Mouse (Mus musculus) ZHBTc4 (cell line): ENCODE measurements at regions not wholly inside any gene's neighbourhood (a gene's known extent, or its start where the extent isn't known, plus 50 kb on each side); places are given as distances from the start of the nearest gene placed in this dataset.
"Not testable (repeated sequence)": the region's sequence is repeated elsewhere in the genome, so short reads cannot be mapped to it uniquely, and the experiment has no call there.

ENCODE experiments used
- DNase-seq: peaks from one replicate; pipeline ENCODE4 v3.0.0-alpha.2; 2011; ENCODE audit warnings: low read depth, low spot score

DNA sequence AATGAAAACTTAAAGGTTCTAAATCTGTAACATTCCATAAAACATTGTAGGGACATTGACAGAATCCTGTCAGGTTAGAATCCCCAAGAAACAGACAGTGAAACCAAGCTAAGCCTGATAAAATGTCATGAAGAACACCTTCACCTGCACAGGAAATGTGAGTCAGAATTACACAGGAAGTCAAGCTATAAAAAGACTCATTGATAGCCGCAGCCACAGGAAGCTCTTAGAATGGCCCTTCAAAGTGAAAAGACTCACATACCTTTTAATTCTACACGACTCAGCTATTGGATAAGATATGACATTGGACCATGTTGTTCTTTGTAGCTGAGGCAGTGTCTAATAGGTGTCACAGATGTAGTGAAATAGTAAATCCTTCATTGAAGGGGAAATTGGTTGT, 55.3 kb downstream of the Spin2c start:
- no peak for DNase-seq

DNA sequence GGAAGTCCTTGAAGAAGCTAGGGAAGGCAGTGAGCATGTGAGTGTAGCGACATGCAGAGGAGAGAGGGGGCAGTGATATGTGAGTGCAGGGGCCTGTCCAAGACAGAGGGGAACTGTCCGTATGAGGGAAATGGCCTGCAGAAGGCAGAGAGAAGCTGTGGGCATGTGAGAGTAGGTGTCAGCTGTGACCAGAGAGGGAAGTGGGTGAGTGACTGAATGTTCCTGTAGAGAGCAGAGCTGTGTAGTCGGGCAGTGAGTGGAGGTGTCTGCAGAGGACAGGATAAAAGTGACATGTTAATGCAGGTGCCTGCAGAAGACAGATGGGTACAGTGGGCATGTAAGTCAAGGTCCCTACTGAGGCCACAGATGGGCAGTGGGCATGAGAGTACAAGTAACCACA, 84.4 kb downstream of the Samt1 start:
- no peak for DNase-seq

DNA sequence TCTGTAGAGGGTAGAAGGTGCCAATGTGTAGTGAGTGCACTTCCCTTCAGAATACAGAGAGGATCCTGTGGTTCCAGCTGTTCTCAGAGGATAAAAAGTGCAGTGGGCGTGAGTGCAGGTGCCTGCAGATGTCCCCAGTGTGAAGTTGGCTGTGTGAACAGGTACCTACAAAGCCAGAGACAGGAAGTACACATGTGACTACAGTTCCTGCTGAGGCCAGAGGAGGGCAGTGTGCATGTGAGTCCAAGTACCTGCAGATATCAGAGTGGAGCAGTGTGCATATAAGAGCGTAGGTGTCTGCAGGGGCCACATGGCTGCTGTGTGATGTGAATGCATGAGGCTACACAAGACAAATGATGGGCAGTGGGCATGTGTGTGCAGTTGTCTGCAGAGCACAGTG, 79.9 kb downstream of the Samt1 start:
- DNase-seq, result peak; percentile 18

DNA sequence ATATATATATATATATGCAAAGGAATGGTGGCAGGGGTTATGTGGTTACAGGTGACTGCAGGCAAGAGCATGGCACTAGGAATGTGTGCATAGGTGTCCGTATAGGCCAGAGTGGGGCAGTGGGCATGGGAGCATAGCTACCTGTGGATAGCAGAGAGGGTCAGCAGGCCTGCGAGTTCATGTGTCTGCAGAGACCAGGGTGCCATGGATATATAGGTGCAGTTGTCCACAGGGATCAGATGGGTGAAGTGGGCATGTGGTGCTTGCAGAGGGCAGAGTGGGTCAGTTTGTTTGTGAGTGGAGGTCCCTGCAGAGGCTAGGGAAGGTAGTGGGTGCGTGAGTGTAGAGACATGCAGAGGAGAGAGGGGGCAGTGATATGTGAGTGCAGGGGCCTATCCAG, 76.3 kb downstream of the Samt1 start:
- no peak for DNase-seq

DNA sequence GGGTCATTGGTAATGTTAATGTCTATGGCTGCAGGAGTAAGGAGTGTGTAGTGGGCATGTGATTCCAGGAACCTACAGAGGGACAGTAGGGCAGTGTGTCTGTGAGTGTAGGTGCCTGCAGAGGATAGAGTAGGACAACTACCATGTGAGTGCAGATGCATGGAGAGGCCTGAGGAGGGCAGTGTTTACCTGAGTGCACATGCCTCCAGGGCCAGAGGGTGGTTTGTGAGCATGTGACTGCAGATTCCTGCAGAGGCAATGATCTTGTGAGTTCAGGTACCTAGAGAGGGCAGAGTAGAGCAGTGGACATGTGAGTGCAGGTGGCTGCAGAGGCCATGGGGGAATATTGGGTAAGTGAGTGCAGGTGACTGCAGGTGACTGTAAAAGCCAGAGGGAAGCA, 75.1 kb downstream of the Samt1 start:
- DNase-seq, result peak; percentile 14

DNA sequence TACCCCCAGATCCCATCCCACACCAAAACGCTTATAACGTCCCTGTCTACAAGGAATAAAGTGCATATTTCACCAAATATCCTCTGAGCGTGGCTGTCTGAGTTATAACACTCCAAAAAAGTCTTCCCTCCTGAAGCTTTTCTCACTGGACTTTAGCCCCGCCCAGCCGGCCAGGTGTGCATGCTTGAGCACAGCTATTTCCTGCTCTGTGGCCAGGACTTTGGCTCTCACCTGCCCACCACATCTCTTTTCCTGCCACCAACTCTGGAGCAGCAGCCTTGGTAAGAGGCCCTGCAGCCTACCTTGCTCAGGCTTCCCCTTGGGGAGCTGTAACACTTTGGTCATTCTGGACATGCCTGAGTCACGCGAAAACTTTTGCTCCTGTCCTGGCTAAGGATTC, 72.4 kb downstream of the Samt1 start:
- no peak for DNase-seq

DNA sequence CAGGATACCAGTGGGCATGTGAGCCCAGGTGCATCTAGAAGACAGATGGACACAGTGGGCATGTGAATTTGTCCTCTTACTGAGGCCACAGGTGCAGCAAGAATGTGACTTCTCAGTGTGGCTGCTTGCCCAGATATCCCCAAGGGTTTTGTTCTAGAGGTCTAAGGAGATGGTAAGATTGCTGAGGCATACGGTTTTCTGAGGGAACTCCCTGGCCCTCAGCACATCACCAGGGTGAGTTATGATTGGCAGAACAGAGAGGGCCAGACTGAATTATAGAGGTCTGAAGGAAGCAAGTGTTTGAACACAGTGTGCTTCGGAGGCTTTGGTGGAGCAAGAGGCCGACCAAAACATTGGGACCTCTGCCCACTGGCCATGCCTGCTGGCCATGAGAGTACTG, 71.3 kb downstream of the Samt1 start:
- DNase-seq, result not testable (repeated sequence)
